Mouse (Mus musculus): ENCODE measurements at regions not wholly inside any gene's neighbourhood (a gene's known extent, or its start where the extent isn't known, plus 50 kb on each side); places are given as distances from the start of the nearest gene placed in this dataset.

DNA sequence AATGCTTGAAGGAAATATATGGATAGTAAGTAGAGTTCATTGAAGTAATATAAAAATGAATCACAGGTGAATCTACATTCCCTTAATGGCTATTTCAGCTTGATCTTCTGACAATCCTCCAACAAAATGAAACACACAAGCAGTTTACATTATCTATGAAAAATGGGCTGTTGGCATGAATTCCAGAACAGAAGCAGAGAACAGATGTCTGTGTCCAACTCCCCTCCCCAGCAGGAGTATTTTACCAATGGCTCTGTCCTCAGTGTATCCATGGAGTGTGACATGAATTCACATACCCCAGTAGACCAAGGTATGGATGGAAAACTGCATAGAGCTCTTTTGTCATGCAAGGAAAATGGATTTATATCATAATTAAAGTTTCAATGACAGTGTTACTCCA is 370.3 kb upstream of the BC052040 start:
- H3K4me3 ChIP-seq (ENCODE audit: insufficient read depth, poor library complexity, severe bottlenecking), result no peak overlapping the region
- TF ChIP-seq MYOG (IDR thresholded peaks at IDR 0.05; ENCODE audit: control insufficient read depth, extremely low read depth, insufficient read length), result no peak
- TF ChIP-seq MAX (IDR thresholded peaks at IDR 0.05), result no peak
- no peak for TF ChIP-seq CTCF (IDR thresholded peaks at IDR 0.05; ENCODE audit: control insufficient read depth, insufficient read depth, insufficient read length)
- no peak for TF ChIP-seq CEBPB (IDR thresholded peaks at IDR 0.05; ENCODE audit: low read depth)
- TF ChIP-seq MYOD1 (IDR thresholded peaks at IDR 0.05; ENCODE audit: control insufficient read depth, insufficient read length, low read depth), result no peak
- no peak for TF ChIP-seq FOSL1 (IDR thresholded peaks at IDR 0.05; ENCODE audit: insufficient read depth, low read length, poor library complexity, severe bottlenecking)
- TF ChIP-seq USF1 (IDR thresholded peaks at IDR 0.05; ENCODE audit: low read depth), result no peak
- H3K36me3 ChIP-seq (ENCODE audit: control insufficient read depth, insufficient read depth), result no peaks in the 10 kb centered on the region
- no peak overlapping the region for H3ac ChIP-seq (ENCODE audit: control insufficient read depth, insufficient read length, low read depth)
- no peaks in the 10 kb centered on the region for H3K79me2 ChIP-seq (ENCODE audit: control insufficient read depth, insufficient read depth)
- no peaks in the 10 kb centered on the region for H3K27me3 ChIP-seq (ENCODE audit: control insufficient read depth, insufficient read depth, insufficient read length)
- H3K79me3 ChIP-seq (ENCODE audit: low read depth), result no peaks in the 10 kb centered on the region

- no peak overlapping the region for H3K4me3 ChIP-seq (ENCODE audit: insufficient read depth, poor library complexity, severe bottlenecking)
- TF ChIP-seq CTCF (IDR thresholded peaks at IDR 0.05; ENCODE audit: control insufficient read depth, insufficient read depth, insufficient read length) (no peak), MYOG (IDR thresholded peaks at IDR 0.05; ENCODE audit: control insufficient read depth, extremely low read depth, insufficient read length) (no peak), FOSL1 (IDR thresholded peaks at IDR 0.05; ENCODE audit: insufficient read depth, low read length, poor library complexity, severe bottlenecking) (no peak)
- H3K36me3 ChIP-seq (ENCODE audit: control insufficient read depth, insufficient read depth), result no peaks in the 10 kb centered on the region
- H3K79me3 ChIP-seq (ENCODE audit: low read depth), result no peaks in the 10 kb centered on the region
- no peaks in the 10 kb centered on the region for H3K79me2 ChIP-seq (ENCODE audit: control insufficient read depth, insufficient read depth)
- no peaks in the 10 kb centered on the region for H3K27me3 ChIP-seq (ENCODE audit: control insufficient read depth, insufficient read depth, insufficient read length)
- no peak overlapping the region for H3ac ChIP-seq (ENCODE audit: control insufficient read depth, insufficient read length, low read depth)
These were observed 368.1 kb upstream of the BC052040 start for GRCm38 (mm10) chr2:115213181-115213970.

GRCm38 (mm10) chr2:115214292-115214691 is 367.2 kb upstream of the BC052040 start:
- no peak overlapping the region for H3ac ChIP-seq (ENCODE audit: control insufficient read depth, insufficient read length, low read depth)
- no peaks in the 10 kb centered on the region for H3K27me3 ChIP-seq (ENCODE audit: control insufficient read depth, insufficient read depth, insufficient read length)
- no peak overlapping the region for H3K4me3 ChIP-seq (ENCODE audit: insufficient read depth, poor library complexity, severe bottlenecking)
- TF ChIP-seq USF1 (IDR thresholded peaks at IDR 0.05; ENCODE audit: low read depth) (no peak), CTCF (IDR thresholded peaks at IDR 0.05; ENCODE audit: control insufficient read depth, insufficient read depth, insufficient read length) (no peak), MAX (IDR thresholded peaks at IDR 0.05) (no peak), MYOD1 (IDR thresholded peaks at IDR 0.05; ENCODE audit: control insufficient read depth, insufficient read length, low read depth) (no peak), MYOG (IDR thresholded peaks at IDR 0.05; ENCODE audit: control insufficient read depth, extremely low read depth, insufficient read length) (no peak)
- H3K79me3 ChIP-seq (ENCODE audit: low read depth), result no peaks in the 10 kb centered on the region
- no peaks in the 10 kb centered on the region for H3K79me2 ChIP-seq (ENCODE audit: control insufficient read depth, insufficient read depth)
- no peaks in the 10 kb centered on the region for H3K36me3 ChIP-seq (ENCODE audit: control insufficient read depth, insufficient read depth)

DNA sequence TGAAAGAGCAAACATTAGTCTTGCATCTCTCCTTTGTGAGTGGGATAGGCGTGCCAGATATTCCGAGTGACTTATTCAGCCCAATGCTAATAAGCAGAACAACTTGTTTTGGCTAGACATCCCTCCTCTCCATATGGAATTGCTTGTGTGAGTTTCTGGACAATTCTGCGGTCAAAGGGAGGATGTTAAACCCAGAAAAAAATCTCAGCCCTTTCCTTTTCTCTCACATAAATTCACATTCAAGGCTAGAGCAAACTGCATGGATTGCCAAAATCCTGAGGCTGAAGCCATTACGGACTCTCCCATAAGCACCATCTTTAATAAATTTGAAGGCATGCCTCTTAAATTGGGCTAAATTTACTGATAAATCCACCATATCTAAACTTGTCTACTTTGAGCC is 351.5 kb upstream of the BC052040 start:
- Histone ChIP-seq H3K36me3 (ENCODE audit: control insufficient read depth, insufficient read depth) (no peaks in the 10 kb centered on the region), H3K4me3 (ENCODE audit: insufficient read depth, poor library complexity, severe bottlenecking) (no peak overlapping the region), H3ac (ENCODE audit: control insufficient read depth, insufficient read length, low read depth) (no peak overlapping the region), H3K79me3 (ENCODE audit: low read depth) (no peaks in the 10 kb centered on the region), H3K27me3 (ENCODE audit: control insufficient read depth, insufficient read depth, insufficient read length) (no peaks in the 10 kb centered on the region), H3K79me2 (ENCODE audit: control insufficient read depth, insufficient read depth) (no peaks in the 10 kb centered on the region)
- TF ChIP-seq MYOG (IDR thresholded peaks at IDR 0.05; ENCODE audit: control insufficient read depth, extremely low read depth, insufficient read length) (no peak), MYOD1 (IDR thresholded peaks at IDR 0.05; ENCODE audit: control insufficient read depth, insufficient read length, low read depth) (no peak), CEBPB (IDR thresholded peaks at IDR 0.05; ENCODE audit: low read depth) (no peak), USF1 (IDR thresholded peaks at IDR 0.05; ENCODE audit: low read depth) (no peak), CTCF (IDR thresholded peaks at IDR 0.05; ENCODE audit: control insufficient read depth, insufficient read depth, insufficient read length) (no peak)

DNA sequence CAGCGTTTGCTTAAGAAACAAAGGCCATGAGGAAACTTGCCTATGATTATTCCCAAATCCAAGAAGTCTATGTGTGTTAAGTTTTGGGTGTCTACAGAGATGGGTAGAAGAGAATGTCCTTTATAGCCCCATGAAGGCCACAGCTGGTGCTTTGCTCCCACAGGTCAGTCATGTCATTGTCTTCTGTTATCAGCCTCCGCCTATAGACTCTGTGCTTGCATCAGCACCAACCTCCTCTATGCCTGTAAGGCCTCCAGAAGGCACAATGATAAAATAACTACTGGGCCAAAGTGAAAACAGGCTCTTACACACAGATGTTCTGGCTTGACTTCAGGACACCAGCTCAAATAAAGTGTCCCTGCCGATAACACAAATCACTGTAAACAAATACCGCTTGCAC is 333.8 kb upstream of the BC052040 start:
- no peak for TF ChIP-seq FOSL1 (IDR thresholded peaks at IDR 0.05; ENCODE audit: insufficient read depth, low read length, poor library complexity, severe bottlenecking)
- no peak for TF ChIP-seq MAX (IDR thresholded peaks at IDR 0.05)
- no peak for TF ChIP-seq USF1 (IDR thresholded peaks at IDR 0.05; ENCODE audit: low read depth)
- no peak for TF ChIP-seq MYOD1 (IDR thresholded peaks at IDR 0.05; ENCODE audit: control insufficient read depth, insufficient read length, low read depth)
- TF ChIP-seq CEBPB (IDR thresholded peaks at IDR 0.05; ENCODE audit: low read depth), result no peak
- no peak for TF ChIP-seq CTCF (IDR thresholded peaks at IDR 0.05; ENCODE audit: control insufficient read depth, insufficient read depth, insufficient read length)
- no peak for TF ChIP-seq MYOG (IDR thresholded peaks at IDR 0.05; ENCODE audit: control insufficient read depth, extremely low read depth, insufficient read length)
- H3K36me3 ChIP-seq (ENCODE audit: control insufficient read depth, insufficient read depth), result no peaks in the 10 kb centered on the region
- no peak overlapping the region for H3K4me3 ChIP-seq (ENCODE audit: insufficient read depth, poor library complexity, severe bottlenecking)
- H3K27me3 ChIP-seq (ENCODE audit: control insufficient read depth, insufficient read depth, insufficient read length), result no peaks in the 10 kb centered on the region
- H3K79me2 ChIP-seq (ENCODE audit: control insufficient read depth, insufficient read depth), result no peaks in the 10 kb centered on the region
- H3K79me3 ChIP-seq (ENCODE audit: low read depth), result no peaks in the 10 kb centered on the region
- H3ac ChIP-seq (ENCODE audit: control insufficient read depth, insufficient read length, low read depth), result no peak overlapping the region

Data from C2C12 (cell line).